Mouse (Mus musculus) forebrain, postnatal 0 days (tissue): ENCODE results near the gene Eme2. TPM values are rescaled to one million over a fixed set of nuclear protein-coding genes. Genes with fewer than 3 reads are reported as not detected.

Experiments
- ATAC-seq: fragments of 200-750 bp; cut with Nextera tagmentation; 2 replicates; pipeline ENCODE4 v1.8.0; 2017; ENCODE audit warnings: mild to moderate bottlenecking, moderate library complexity
- DNase-seq: peaks from one replicate; pipeline ENCODE4 v3.0.0-alpha.2; 2015
- H3K27ac ChIP-seq: fragments of 300-500 bp; sonication (generic); 2 replicates; pipeline ENCODE4 v1.5.1; 2014; ENCODE audit warnings: low read depth, mild to moderate bottlenecking, antibody characterized with exemption, low read length, moderate library complexity, mixed read lengths
- H3K27me3 ChIP-seq: fragments of 300-500 bp; sonication (generic); 2 replicates; pipeline ENCODE4 v1.6.1; 2014; ENCODE audit warnings: mild to moderate bottlenecking, low read length, mixed read lengths; ENCODE audit not compliant: insufficient read depth
- H3K36me3 ChIP-seq: fragments of 300-500 bp; sonication (generic); 2 replicates; pipeline ENCODE4 v1.6.1; 2014; ENCODE audit warnings: mild to moderate bottlenecking, moderate library complexity; ENCODE audit not compliant: insufficient read depth
- H3K4me1 ChIP-seq: fragments of 300-500 bp; sonication (generic); 2 replicates; pipeline ENCODE4 v1.6.1; 2014; ENCODE audit warnings: antibody characterized with exemption; ENCODE audit not compliant: insufficient read depth
- H3K4me2 ChIP-seq: fragments of 300-500 bp; sonication (generic); 2 replicates; pipeline ENCODE4 v1.6.1; 2014; ENCODE audit warnings: low read depth, mild to moderate bottlenecking, moderate library complexity
- H3K4me3 ChIP-seq: fragments of 300-500 bp; sonication (generic); 2 replicates; pipeline ENCODE4 v1.5.1; 2014; ENCODE audit warnings: low read depth, low read length, mixed read lengths
- H3K9ac ChIP-seq: fragments of 300-500 bp; sonication (generic); 2 replicates; pipeline ENCODE4 v1.6.1; 2014; ENCODE audit warnings: mild to moderate bottlenecking
- H3K9me3 ChIP-seq: fragments of 300-500 bp; sonication (generic); 2 replicates; pipeline ENCODE4 v1.6.1; 2016; ENCODE audit warnings: low read length
- CTCF ChIP-seq: sonication (generic); IDR thresholded peaks from 2 replicates; pipeline ENCODE4 v1.5.1; 2016; ENCODE audit warnings: antibody characterized with exemption, control low read depth, low read depth
- WGBS: fragments of 180-500 bp; shearing (Covaris S2); extraction: QIAGEN DNeasy Blood & Tissue Kit; methylation state at CpG from one replicate; pipeline ENCODE4 v1.1.7; 2014; 5-methylcytosine and 5-hydroxymethylcytosine counted together
- polyA plus RNA-seq: library from polyadenylated mRNA; unstranded; fragments of >200 nt; fragmentation: Nextera tagmentation; extraction: Ambion mirVana; gene quantifications from 2 replicates; pipeline ENCODE4 v1.2.1, GENCODE M21; 2015
- total RNA-seq: library from RNA; depleted of rRNA; stranded (reverse); fragments of >200 nt; gene quantifications from 2 replicates; pipeline ENCODE4 v1.2.3, GENCODE M21; 2014

The Eme2 gene
- total and polyA plus RNA-seq, 2 experiments from 2014 or later: 17.9 to 35.6 TPM

DNA sequence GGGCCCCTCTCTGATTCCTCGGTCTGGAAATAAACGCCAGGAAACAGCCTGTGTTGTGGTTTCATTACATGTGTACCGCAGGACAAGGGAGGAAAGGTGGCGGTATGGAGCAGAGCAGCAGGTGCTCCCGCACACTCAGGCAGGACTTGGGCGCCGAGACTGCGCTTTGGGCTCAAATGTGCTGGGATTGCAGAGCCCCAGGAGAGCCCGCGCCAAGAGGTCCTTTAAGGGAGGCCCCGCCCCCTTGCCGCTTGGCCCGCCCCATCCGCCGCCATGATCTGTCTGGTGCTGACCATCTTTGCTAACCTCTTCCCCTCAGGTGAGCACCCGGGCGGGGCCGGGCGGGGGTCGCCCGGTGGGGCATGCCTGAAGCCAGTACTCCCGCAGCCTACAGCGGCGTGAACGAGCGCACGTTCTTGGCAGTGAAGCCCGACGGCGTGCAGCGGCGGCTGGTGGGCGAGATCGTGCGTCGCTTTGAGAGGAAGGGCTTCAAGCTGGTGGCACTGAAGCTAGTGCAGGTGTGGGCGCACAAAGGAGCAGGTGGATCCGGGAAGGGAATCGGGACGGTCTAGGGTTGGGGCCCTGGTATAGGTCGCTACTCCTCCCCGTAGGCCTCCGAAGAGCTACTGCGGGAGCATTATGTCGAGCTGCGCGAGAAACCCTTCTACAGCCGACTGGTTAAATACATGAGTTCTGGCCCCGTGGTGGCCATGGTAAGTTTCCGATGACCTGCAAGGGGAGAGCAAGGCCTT is 1.5 kb upstream of the Eme2 start, which contains the start of gene Nme3:
Gene Nme3 (plus strand): TSS at position 260 of the 752 bp plus-strand sequence.
- peaks cover 64% of the 10 kb centered on the region for H3K36me3 ChIP-seq
- 2% methylated on average over 50 of the region's 50 CpGs for WGBS
- peak; percentile 49 for TF ChIP-seq CTCF

DNA sequence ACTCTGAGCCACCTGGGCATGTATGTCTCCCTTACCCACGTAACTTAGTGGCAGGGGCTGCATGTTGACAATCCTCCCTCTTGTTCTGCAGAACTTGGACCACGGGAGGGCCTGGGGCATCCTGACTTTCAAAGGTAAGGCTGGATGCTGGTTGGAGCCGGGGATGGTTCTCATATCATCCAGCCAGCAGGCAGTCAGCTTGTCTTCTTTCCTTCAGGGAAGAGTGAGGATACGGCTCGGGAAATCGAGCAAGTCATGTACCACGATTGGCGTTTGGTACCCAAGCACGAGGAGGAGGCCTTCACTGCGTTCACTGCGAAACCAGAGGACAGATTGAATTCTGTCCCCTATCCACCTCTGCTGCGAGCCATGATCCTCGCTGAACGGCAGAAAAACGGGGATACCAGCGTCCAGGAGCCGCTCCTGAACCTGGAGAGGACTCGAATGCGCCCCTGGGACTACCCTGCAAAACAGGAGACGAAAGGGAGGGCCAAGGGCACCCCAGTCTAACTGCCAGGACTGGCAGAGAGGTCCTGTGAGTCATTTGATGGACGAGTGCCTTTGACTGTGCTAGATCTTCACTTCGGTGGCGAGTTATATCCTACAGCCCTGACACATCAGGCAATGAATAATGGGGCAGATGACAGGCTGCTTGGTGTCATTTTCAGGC is 819 bp upstream of the Eme2 start:
- Histone ChIP-seq H3K9ac (peak overlapping the region; percentile 91), H3K9me3 (no peaks in the 10 kb centered on the region), H3K27me3 (no peaks in the 10 kb centered on the region), H3K27ac (peak overlapping the region; percentile 90), H3K4me3 (peak overlapping the region; percentile 77), H3K4me2 (peak overlapping the region; percentile 97), H3K36me3 (peaks cover 64% of the 10 kb centered on the region), H3K4me1 (peaks cover 20% of the 10 kb centered on the region)
- TF ChIP-seq CTCF: no peak
- DNase-seq: no peak
- no peak for ATAC-seq
- WGBS: 9% methylated on average over 23 of the region's 23 CpGs

More for the DNA sequence above, 1.5 kb upstream of the Eme2 start, which contains the start of gene Nme3:
- Histone ChIP-seq H3K27me3 (no peaks in the 10 kb centered on the region), H3K9ac (peak within 1 kb of the TSS; percentile 91), H3K4me2 (peak within 1 kb of the TSS; percentile 97), H3K4me3 (peak within 1 kb of the TSS; percentile 77), H3K4me1 (peaks cover 20% of the 10 kb centered on the region), H3K27ac (peak within 1 kb of the TSS; percentile 90), H3K9me3 (no peaks in the 10 kb centered on the region)
- DNase-seq: peak; percentile 74
- peak; percentile 69 for ATAC-seq

- Histone ChIP-seq H3K36me3 (peaks cover 57% of the 10 kb centered on the region), H3K9me3 (no peaks in the 10 kb centered on the region), H3K4me2 (peak overlapping the region; percentile 97), H3K9ac (peak overlapping the region; percentile 91), H3K4me1 (peaks cover 20% of the 10 kb centered on the region), H3K27me3 (no peaks in the 10 kb centered on the region), H3K4me3 (peak overlapping the region; percentile 77), H3K27ac (peak overlapping the region; percentile 87)
- peak; percentile 14 for ATAC-seq
- WGBS: 10% methylated on average over 31 of the region's 31 CpGs
- no peak for TF ChIP-seq CTCF
- no peak for DNase-seq
Observed at GRCm38 (mm10) chr17:24894061-24894994, 559 bp downstream of the Eme2 start.

DNA sequence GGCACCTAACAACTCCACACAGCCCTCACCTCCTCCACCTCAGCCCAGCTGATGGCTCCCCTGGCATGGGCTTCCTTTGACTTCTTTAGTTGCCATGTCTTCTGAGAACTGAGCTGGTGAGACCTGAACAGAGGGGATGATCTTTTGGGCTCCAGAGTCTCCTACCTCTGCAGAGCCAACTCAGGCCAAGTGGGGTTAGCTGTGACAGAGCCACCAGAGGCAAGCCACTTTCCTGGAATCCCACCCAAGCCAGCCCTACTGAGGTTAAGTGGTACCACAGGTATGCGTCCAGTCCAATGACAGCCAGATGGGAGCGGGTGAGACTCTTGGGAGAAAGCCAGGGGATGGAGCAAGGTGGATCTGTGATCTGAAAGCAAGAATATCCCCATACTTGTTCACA is 1.6 kb downstream of the Eme2 start:
- no peak overlapping the region for H3K4me3 ChIP-seq

GRCm38 (mm10) chr17:24892785-24893184 is 2.1 kb downstream of the Eme2 start:
- no peak for ATAC-seq
- no peak for DNase-seq
- Histone ChIP-seq H3K27me3 (no peaks in the 10 kb centered on the region), H3K9me3 (no peaks in the 10 kb centered on the region), H3K36me3 (peaks cover 47% of the 10 kb centered on the region), H3K4me3 (no peak overlapping the region), H3K4me1 (peaks cover 22% of the 10 kb centered on the region), H3K27ac (no peak overlapping the region), H3K9ac (no peak overlapping the region), H3K4me2 (no peak overlapping the region)
- no peak for TF ChIP-seq CTCF
- WGBS: 87% methylated on average over 12 of the region's 12 CpGs

More for the DNA sequence above, 1.6 kb downstream of the Eme2 start:
- peaks cover 20% of the 10 kb centered on the region for H3K4me1 ChIP-seq
- DNase-seq: no peak
- no peak overlapping the region for H3K4me2 ChIP-seq
- TF ChIP-seq CTCF: no peak
- no peak for ATAC-seq
- peaks cover 52% of the 10 kb centered on the region for H3K36me3 ChIP-seq
- WGBS: 91% methylated on average over 2 of the region's 2 CpGs
- H3K9ac ChIP-seq: no peak overlapping the region
- H3K27ac ChIP-seq: no peak overlapping the region
- H3K27me3 ChIP-seq: no peaks in the 10 kb centered on the region
- no peaks in the 10 kb centered on the region for H3K9me3 ChIP-seq

- Histone ChIP-seq H3K36me3 (peaks cover 43% of the 10 kb centered on the region), H3K4me3 (no peak overlapping the region), H3K4me1 (peaks cover 23% of the 10 kb centered on the region), H3K27ac (no peak overlapping the region), H3K9ac (no peak overlapping the region), H3K9me3 (no peaks in the 10 kb centered on the region), H3K27me3 (no peaks in the 10 kb centered on the region), H3K4me2 (no peak overlapping the region)
- DNase-seq (no peak), ATAC-seq (no peak)
- no peak for TF ChIP-seq CTCF
- WGBS: 85% methylated on average over 12 of the region's 13 CpGs
Observed at GRCm38 (mm10) chr17:24891321-24891720, 3.6 kb downstream of the Eme2 start.
